In the genomic region with DNA sequence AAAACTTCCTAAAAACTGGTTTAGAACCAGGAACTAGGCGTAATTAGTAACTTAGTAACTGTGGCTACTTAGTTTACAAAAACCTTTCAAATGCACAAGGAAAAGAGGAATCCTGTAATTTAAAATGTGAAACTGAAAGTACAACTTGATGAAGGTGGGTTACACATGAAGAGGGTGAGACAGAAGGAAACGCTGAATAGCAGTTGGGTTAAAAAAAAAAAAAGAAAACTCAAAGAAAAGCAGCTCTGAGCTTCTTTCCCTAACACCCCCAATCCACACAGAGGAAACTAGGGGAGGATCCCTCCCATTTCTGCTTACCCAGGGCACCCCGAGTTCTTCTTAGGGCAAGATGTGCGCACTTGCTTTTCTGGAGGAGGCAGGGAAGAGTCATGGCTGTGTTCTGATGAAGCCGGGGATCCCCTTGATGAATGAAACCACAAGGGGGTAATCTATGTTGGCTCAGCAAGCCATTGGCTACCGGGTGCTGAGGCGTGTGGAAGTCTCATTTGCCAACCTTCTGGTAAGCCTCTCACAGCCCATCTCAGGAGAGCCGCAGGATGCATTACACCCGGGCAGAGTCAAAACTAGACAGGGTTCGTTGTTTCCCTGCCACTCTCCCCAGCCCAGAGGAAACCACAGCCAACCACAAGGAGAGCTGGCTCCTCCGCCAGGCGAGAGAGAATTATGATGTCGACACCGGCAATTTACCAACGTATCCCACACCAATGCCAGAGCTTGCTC, we compare ENCODE assay signal across 9 mouse cellular contexts.
DNase-seq lines count a peak whose midpoint lies in the region; ATAC-seq and TF ChIP-seq lines count a peak whose summit lies in the region.
"Had no signal": no experiment of that assay in that cellular context is flagged by ENCODE, and none has a peak within 500 bp of the region (broad histone marks: within the 10 kb centered on the region; RNA-seq: fewer than 3 reads in every experiment).

No protein-coding gene starts in this region.

- DNase-seq in heart, postnatal 4 days, result no peak
- peak; percentile 53 for DNase-seq in liver, embryonic 13.5 days
- peak; percentile 82 for DNase-seq in splenic B cell, adult 2 months (ENCODE audit: low read depth, low spot score)
- DNase-seq in retina, embryonic 14.5 days (ENCODE audit: low spot score), result no peak
- DNase-seq in left cerebral cortex, postnatal 14 days (ENCODE audit: low spot score in 2 of 2), result no peak
- no peak for DNase-seq in left cerebral cortex, postnatal 25 days (ENCODE audit: low spot score in 2 of 2)

- H3K36me3 ChIP-seq in heart, embryonic 16.5 days (ENCODE audit: control insufficient read depth, insufficient read depth), result no peaks in the 10 kb centered on the region
- no peaks in the 10 kb centered on the region for H3K36me3 ChIP-seq in liver, embryonic 13.5 days
- H3K36me3 ChIP-seq in splenic B cell, adult 2 months (ENCODE audit: control insufficient read depth, insufficient read depth, low read length, poor library complexity, severe bottlenecking), result no peaks in the 10 kb centered on the region; the same call in 1 of the 2 replicates
- H3K36me3 ChIP-seq: embryonic facial prominence, embryonic 12.5 days had no signal

- intact Hi-C loops in left cerebral cortex, postnatal 14 days (cut with DNase I), result loop anchor here (5.0 kb wide), 1 partner anchor 49 kb away; no protein-coding TSS in a partner anchor
- intact Hi-C loops in left cerebral cortex, postnatal 25 days (cut with DNase I), result loop anchor here (2.0 kb wide), 1 partner anchor 26 kb away; no protein-coding TSS in a partner anchor

- peak overlapping the region; percentile 25; the same call in 1 of the 2 replicates for H3K27ac ChIP-seq in heart, embryonic 16.5 days (ENCODE audit: low read length)
- H3K27ac ChIP-seq in bone marrow macrophage, adult 2 months (ENCODE audit: insufficient read depth, low read depth, low read length), result peak overlapping the region; percentile 77
- peak overlapping the region; percentile 82 for H3K27ac ChIP-seq in liver, embryonic 13.5 days
- H3K27ac ChIP-seq: embryonic facial prominence, embryonic 12.5 days had no signal

- 67% methylated on average over 15 of the region's 15 CpGs for whole genome bisulfite sequencing in heart, embryonic 16.5 days
- 21% methylated on average over 15 of the region's 15 CpGs for WGBS in liver, embryonic 13.5 days (ENCODE audit: insufficient replicate concordance)

- peak; percentile 52; the same call in 1 of the 2 replicates for ATAC-seq in heart, embryonic 16.5 days (replicated peaks; ENCODE audit: extremely low read depth, insufficient read depth, low FRiP score)
- ATAC-seq in liver, embryonic 13.5 days (ENCODE audit: low read depth), result peak; percentile 78

- H3K9me3 ChIP-seq in heart, embryonic 16.5 days (replicated peaks; ENCODE audit: control insufficient read depth, low read length), result no peaks in the 10 kb centered on the region
- no peaks in the 10 kb centered on the region for H3K9me3 ChIP-seq in liver, embryonic 13.5 days (replicated peaks)
- H3K9me3 ChIP-seq: embryonic facial prominence, embryonic 12.5 days had no signal

- H3K27me3 ChIP-seq in heart, embryonic 16.5 days (ENCODE audit: control insufficient read depth, insufficient read depth, low read length), result no peaks in the 10 kb centered on the region
- no peaks in the 10 kb centered on the region for H3K27me3 ChIP-seq in liver, embryonic 13.5 days
- no peaks in the 10 kb centered on the region for H3K27me3 ChIP-seq in splenic B cell, adult 2 months (ENCODE audit: control insufficient read depth, insufficient read depth, low read length, poor library complexity, severe bottlenecking)
- H3K27me3 ChIP-seq: embryonic facial prominence, embryonic 12.5 days had no signal

- H3K9ac ChIP-seq in heart, embryonic 16.5 days (ENCODE audit: low read length), result peak overlapping the region; percentile 2; the same call in 1 of the 2 replicates
- H3K9ac ChIP-seq in liver, embryonic 13.5 days, result peak overlapping the region; percentile 73
- H3K9ac ChIP-seq: embryonic facial prominence, embryonic 12.5 days had no signal

- TF ChIP-seq CTCF in bone marrow macrophage, adult 2 months (IDR thresholded peaks at IDR 0.05; ENCODE audit: low read depth, low read length), result no peak

- TF ChIP-seq POLR2A in bone marrow macrophage, adult 2 months (IDR thresholded peaks at IDR 0.05; ENCODE audit: borderline replicate concordance, low read depth, low read length), result no peak

- peak overlapping the region; percentile 43 for H3K4me2 ChIP-seq in heart, embryonic 16.5 days (ENCODE audit: low read depth, low read length)
- peak overlapping the region; percentile 73 for H3K4me2 ChIP-seq in liver, embryonic 13.5 days
- H3K4me2 ChIP-seq: embryonic facial prominence, embryonic 12.5 days had no signal

- peaks cover 6% of the 10 kb centered on the region for H3K4me1 ChIP-seq in heart, embryonic 16.5 days (ENCODE audit: control insufficient read depth, insufficient read depth, low read length)
- H3K4me1 ChIP-seq in bone marrow macrophage, adult 2 months (ENCODE audit: control insufficient read depth, insufficient read depth, low read length), result peaks cover 46% of the 10 kb centered on the region
- H3K4me1 ChIP-seq in liver, embryonic 13.5 days (replicated peaks), result peaks cover 42% of the 10 kb centered on the region
- H3K4me1 ChIP-seq: embryonic facial prominence, embryonic 12.5 days had no signal

- peak overlapping the region; percentile 26 for H3K4me3 ChIP-seq in heart, embryonic 16.5 days (ENCODE audit: low read length)
- peak overlapping the region; percentile 53 for H3K4me3 ChIP-seq in bone marrow macrophage, adult 2 months (ENCODE audit: insufficient read depth, low read length)
- H3K4me3 ChIP-seq in liver, embryonic 13.5 days (replicated peaks), result peak overlapping the region; percentile 65
- H3K4me3 ChIP-seq: embryonic facial prominence, embryonic 12.5 days had no signal

Comparison
In these comparisons a context has a peak if more than half of its experiments do, and no peak if none do; other contexts are left out.
1. H3K27ac ChIP-seq: peak in every context shown above with its lines; median percentile 82 in liver, embryonic 13.5 days; 77 in bone marrow macrophage, adult 2 months; 25 in heart, embryonic 16.5 days.
2. DNase-seq: peak in liver, embryonic 13.5 days (single experiment) and splenic B cell, adult 2 months (single experiment); none in heart, postnatal 4 days (single experiment), retina, embryonic 14.5 days (single experiment), left cerebral cortex, postnatal 14 days (0 of 2) and left cerebral cortex, postnatal 25 days (0 of 2).
3. Peak in every context shown above with its lines, with median percentiles within 50 percentile points of each other: H3K4me3 ChIP-seq.